Mouse (Mus musculus): ENCODE data around the gene Lin7a. TPM values are rescaled to one million over a fixed set of nuclear protein-coding genes. Genes with fewer than 3 reads are reported as not detected.
A peak's percentile ranks its signal among the peaks of the same experiment; 100 is the strongest.

The Lin7a gene
- total RNA-seq (2021), result 1 to 10 TPM; 2.7 to 3.5 TPM
- long read RNA-seq, experiment 1, partial matches to known transcripts, result 0 of 2 reads
- long read RNA-seq, experiment 1, other reads (novel, unspliced or antisense), result 2 of 2 reads
- long read RNA-seq, experiment 2, partial matches to known transcripts, result 0 of 1 reads
- long read RNA-seq, experiment 2, other reads (novel, unspliced or antisense), result 0 of 1 reads

DNA sequence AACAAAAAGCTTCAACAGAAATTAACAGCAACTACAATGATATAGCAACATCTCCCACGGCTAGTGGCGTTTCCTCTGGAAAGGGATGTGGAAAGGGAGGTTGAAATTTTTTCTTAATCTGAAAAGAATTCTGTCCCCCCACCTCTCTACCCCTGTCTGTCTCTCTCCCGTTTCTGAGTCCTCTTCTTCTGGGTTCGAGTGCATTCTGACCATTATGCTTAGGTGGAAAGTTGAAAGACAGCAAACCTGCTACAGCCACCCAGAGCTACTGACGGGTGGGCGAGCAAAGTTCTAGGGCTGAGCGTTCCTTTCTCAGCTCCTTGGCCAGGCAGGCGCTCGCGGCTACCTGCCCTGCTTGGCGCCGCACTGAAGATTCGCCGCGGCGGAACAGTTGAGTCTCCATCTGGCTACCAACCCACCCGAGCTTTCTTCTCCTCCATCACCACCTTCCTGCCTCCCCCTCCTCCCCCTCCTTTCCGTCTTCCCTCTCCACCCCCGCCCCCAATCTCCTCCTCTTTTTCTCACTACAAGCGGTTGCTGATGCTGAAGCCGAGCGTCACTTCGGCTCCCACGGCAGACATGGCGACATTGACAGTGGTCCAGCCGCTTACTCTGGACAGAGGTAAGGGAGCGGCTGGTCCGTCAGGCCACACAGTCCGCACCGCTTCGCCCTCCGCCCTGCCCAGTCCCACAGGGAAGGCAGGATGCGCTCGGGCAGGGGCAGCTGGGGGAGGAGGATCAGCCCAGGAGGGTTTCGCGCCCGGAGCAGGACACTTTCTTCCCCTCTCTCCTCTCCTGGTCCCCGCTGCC lies at the start of gene Lin7a:
Gene Lin7a, plus strand, starts transcription at position 366 of the 810 bp plus-strand sequence.
- DNase-seq, result peak; percentile 22

DNA sequence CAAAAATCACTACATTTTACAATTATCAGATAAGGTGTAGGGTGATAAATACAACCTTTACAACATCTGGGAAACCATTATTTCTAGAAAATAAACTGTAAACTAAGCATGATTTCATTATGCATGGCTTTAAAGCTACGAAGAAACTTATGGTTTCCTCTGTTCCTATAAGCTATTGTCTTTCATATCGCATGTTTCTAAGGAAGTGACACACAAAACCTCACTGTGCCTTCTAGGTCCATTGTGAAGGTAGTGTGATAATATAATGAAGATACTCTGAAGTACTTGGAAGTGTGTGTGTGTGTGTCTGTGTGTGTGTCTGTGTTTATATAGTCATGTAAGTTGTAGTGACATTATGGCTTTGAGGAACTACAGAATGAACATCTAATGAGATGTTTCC lies 49.8 kb upstream of the Lin7a start:
- no peak for DNase-seq

- DNase-seq, result no peak
Measured at GRCm38 (mm10) chr10:107222406-107223185, 48.9 kb upstream of the Lin7a start.

DNA sequence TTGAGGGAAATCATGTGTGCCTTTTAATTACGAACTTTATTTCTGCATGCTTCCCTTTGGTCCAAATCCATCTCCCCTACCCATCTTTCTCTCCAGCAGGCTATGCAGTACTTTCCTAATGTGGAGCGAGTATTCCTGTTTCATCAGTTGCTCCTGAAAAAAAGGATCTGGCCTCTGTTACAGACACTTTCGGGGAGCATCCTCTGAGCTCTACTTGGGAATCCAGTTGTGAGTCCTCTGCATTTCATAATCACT lies 48.4 kb upstream of the Lin7a start:
- no peak for DNase-seq

- DNase-seq, result no peak
Measured at GRCm38 (mm10) chr10:107223821-107224220, 47.7 kb upstream of the Lin7a start.

DNA sequence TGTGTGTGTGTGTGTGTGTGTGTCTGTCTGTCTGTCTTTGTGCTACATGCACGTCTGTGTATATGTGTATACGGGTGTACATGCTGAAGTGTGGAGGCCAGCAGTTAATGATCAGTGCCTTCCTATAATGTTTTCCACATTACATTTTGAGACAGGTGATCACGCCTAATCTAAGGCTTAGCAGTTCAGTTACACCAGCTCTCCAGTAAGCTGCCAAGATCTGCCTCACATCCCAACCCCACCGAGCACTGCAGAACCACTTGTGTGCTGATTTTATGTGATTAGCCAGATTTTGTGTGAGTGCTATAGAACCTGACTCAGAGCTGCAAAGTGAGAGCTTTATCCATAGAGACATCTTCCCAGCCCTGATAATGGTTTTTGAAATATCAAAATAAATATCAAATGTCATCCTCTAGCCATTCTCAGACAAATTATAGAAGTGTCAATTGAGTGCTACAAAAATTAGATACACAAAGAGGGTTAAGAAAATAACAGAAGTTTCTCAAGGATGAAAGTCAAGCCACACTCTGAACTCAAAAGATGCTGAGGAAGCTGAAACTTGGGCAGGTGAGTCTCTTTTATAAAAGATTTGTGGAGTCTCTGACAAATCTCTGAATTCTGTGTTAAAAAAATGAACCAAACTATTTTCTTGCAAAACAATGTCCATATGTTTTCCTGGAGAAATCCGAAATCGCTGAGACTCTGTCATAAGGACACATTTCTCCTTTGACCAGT lies 46.7 kb upstream of the Lin7a start:
- no peak for DNase-seq

GRCm38 (mm10) chr10:107225331-107225835 lies 46.1 kb upstream of the Lin7a start:
- no peak for DNase-seq

GRCm38 (mm10) chr10:107225871-107226270 lies 45.6 kb upstream of the Lin7a start:
- no peak for DNase-seq

GRCm38 (mm10) chr10:107227901-107228300 lies 43.6 kb upstream of the Lin7a start:
- DNase-seq, result no peak

GRCm38 (mm10) chr10:107228776-107229175 lies 42.7 kb upstream of the Lin7a start:
- no peak for DNase-seq

GRCm38 (mm10) chr10:107229416-107229815 lies 42.1 kb upstream of the Lin7a start:
- DNase-seq, result no peak

DNA sequence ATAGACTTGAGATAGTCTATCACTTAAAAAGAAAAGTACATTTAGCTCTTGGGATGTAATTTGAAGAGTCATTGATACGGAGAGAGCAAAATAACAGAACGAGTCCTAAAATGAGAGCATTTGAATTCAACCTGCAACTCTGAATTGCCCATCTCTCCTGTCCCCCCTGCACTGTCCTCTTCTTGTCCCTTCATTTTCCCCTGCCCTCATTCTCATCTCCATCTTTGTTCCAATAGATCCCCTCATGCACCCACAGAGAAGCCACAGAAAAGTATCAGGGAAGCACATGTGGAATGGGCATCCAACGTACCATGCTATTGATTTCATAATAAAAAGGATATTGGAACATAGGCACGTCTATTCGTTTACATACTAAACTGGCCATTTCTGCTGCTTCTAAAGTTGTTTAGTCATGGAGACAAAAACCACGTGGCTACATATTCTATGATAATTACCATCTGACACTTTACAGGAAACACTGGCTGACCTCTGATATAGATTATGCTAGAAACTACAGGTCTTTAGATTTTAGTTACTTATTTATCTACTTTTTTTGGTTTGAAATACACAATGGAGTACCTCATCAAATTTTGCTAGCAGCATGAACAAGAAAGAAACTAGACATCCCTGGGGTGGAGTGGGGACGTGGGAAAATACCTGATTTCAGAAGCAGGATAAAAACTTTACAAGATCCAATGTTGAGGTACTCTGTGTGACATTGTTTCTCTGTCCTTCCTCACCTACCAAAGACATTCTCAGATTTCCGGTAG lies 41.2 kb upstream of the Lin7a start:
- DNase-seq, result no peak

DNA sequence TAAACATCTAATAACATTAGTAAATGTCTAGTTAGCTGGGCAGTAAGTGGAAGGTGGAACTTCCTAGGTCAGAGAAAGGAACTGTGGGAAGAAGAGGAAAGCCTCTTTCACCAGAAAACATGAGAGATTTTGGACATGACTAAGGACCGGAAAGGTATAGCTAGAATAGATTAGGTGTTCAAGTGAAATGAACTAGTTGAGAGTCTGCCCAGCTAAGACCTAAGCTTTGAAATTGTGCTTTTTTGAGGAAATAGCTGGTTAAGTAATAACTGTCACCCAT lies 40.7 kb upstream of the Lin7a start:
- no peak for DNase-seq

DNA sequence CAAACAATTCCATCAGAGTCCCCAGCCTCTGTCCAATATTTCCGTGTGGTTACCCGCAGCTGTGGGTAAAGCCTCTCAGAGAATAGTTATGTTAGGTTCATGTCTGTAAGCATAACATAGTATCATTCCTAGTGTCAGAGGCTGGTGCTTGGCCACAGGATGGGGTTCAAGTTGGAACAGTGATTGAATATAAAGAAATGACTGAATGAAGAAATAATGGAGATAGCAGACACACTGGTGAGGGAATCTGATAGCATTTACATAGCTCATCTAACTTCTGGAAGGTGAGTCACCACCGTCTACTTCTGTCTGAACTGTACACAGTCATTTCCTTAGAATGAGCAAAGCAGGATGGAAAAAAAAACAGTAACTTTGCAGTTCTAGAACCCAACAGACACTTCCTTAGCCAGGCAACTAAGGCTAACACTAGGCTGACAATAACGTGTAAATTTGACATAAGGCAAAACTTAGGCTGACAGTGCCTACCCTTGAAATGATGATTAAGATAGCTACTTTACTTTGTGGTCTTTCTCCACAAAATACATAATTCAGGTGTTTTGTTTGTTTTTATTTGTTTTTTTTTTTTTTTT lies 40.0 kb upstream of the Lin7a start:
- DNase-seq, result no peak

DNA sequence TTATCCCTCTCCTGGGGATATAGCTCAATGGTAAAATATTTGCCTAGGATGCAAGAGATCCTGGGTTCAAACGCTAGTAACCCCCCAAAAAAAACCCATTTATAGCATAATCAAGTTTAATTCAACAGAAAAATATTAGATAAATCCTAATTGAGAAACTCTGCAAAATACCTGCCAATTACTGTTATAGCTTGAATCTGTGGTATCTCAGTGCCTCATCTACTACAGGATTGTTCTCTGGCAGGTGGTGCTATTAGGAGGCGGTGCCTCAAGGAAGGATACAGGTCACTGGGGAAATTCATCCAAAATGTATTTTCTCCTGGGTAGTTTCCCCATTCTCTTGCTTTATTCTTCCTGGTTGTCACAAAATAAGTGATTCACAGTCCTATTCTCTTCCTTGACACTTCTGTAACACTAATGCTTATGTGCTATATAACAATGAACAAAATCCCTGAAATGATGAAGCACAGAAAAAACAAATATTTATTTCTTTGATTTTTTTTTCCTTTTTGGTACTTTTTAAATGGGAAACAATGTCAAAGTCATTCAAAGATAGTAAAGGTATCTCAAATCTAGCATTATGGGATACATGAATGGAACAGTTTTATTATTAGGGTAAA lies 38.9 kb upstream of the Lin7a start:
- no peak for DNase-seq

DNA sequence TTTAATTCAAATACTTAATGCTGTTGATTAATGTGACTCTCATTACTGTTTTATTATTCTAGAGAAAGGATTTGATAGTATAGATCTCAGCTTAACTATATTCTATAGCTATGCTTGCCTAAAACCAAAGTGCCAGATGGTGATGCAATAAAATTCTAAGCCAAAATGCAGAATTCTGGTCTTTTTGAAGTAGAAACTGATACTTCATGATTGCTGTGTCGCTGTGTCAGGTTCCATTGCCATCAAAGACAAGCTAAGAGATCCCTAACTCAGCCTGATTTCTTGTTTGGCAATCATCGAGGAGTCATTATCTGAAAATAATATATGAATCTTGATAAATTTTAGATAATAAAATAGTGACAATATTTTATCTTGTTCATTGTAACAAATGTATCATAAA lies 38.3 kb upstream of the Lin7a start:
- no peak for DNase-seq

- no peak for DNase-seq
Measured at GRCm38 (mm10) chr10:107233825-107234224, 37.7 kb upstream of the Lin7a start.

GRCm38 (mm10) chr10:107234421-107235400 lies 36.8 kb upstream of the Lin7a start:
- DNase-seq, result no peak

DNA sequence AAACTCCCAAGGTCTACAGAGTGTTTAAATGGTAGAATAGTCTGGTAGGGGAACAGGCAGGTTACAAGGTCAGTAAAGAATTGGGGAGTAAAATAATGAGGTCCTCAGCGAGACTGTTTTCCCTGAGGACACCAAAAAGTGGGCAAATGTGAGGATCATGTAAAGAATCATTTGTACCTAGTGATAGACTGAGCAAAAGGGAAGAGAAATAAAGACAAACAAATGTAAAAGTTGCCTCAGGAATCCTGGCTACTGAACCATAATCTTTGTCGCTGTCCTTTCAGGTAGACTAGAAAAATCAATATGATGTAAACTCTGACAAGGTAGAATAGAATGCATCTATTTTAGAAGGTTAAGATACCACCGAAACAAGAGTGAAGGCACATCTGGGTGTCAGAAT lies 36.0 kb upstream of the Lin7a start:
- DNase-seq, result no peak

- no peak for DNase-seq
Measured at GRCm38 (mm10) chr10:107236211-107236610, 35.3 kb upstream of the Lin7a start.

Data from gastrocnemius, postnatal 10 days (tissue).